Mouse (Mus musculus): ENCODE measurements around the gene Mrps11. TPM values are rescaled to one million over a fixed set of nuclear protein-coding genes. Genes with fewer than 3 reads are reported as not detected.

Gene Mrps11
- total and polyA plus RNA-seq, 3 experiments = 24.4 to 56.9 (median 50.4) TPM

- peaks cover 60% of the 10 kb centered on the region for H3K4me1 ChIP-seq (ENCODE audit: insufficient read depth, low read depth, low read length)
- peaks cover 82% of the 10 kb centered on the region for H3K36me3 ChIP-seq (replicated peaks)
- H3K9me3 ChIP-seq (replicated peaks) = no peaks in the 10 kb centered on the region
- TF ChIP-seq TAL1 (conservative IDR thresholded peaks at IDR 0.05; ENCODE audit: low read depth, low read length) (no peak), CTCF (IDR thresholded peaks at IDR 0.05; ENCODE audit: low read depth, low read length) (peak; percentile 93), POLR2AphosphoS5 (IDR thresholded peaks at IDR 0.05; ENCODE audit: insufficient replicate concordance, low read depth, low read length) (no peak), GATA2 (IDR thresholded peaks at IDR 0.05; ENCODE audit: borderline replicate concordance, low read depth, low read length) (no peak), GATA1 (IDR thresholded peaks at IDR 0.05; ENCODE audit: borderline replicate concordance, low read length) (no peak)
- no peak overlapping the region for H3K4me3 ChIP-seq (ENCODE audit: low read depth, low read length)
- ATAC-seq (ENCODE audit: extremely low read depth, insufficient number of reproducible peaks, low FRiP score, poor library complexity, severe bottlenecking) = peak; percentile 42
- H3K27me3 ChIP-seq (ENCODE audit: insufficient read depth, low read length) = no peaks in the 10 kb centered on the region
- peak; percentile 76 for DNase-seq (ENCODE audit: low spot score)
Measured at GRCm38 (mm10) chr7:78791359-78792222, 8.7 kb downstream of the Mrps11 start.

- no peak for TF ChIP-seq GATA2 (IDR thresholded peaks at IDR 0.05; ENCODE audit: borderline replicate concordance, low read depth, low read length)
- TF ChIP-seq GATA1 (IDR thresholded peaks at IDR 0.05; ENCODE audit: borderline replicate concordance, low read length) = no peak
- no peak for TF ChIP-seq POLR2AphosphoS5 (IDR thresholded peaks at IDR 0.05; ENCODE audit: insufficient replicate concordance, low read depth, low read length)
- no peak for TF ChIP-seq TAL1 (conservative IDR thresholded peaks at IDR 0.05; ENCODE audit: low read depth, low read length)
- no peak for TF ChIP-seq CTCF (IDR thresholded peaks at IDR 0.05; ENCODE audit: low read depth, low read length)
- peak; percentile 41; the same call in 1 of the 2 replicates for ATAC-seq (ENCODE audit: extremely low read depth, insufficient number of reproducible peaks, low FRiP score, poor library complexity, severe bottlenecking)
- DNase-seq (ENCODE audit: low spot score) = peak; percentile 74
Measured at GRCm38 (mm10) chr7:78793895-78794570, 11.1 kb downstream of the Mrps11 start.

GRCm38 (mm10) chr7:78794571-78795092 is 11.7 kb downstream of the Mrps11 start:
- Histone ChIP-seq H3K9me3 (replicated peaks) (no peaks in the 10 kb centered on the region), H3K4me3 (ENCODE audit: low read depth, low read length) (no peak overlapping the region), H3K27me3 (ENCODE audit: insufficient read depth, low read length) (no peaks in the 10 kb centered on the region), H3K36me3 (replicated peaks) (peaks cover 54% of the 10 kb centered on the region), H3K4me1 (ENCODE audit: insufficient read depth, low read depth, low read length) (peaks cover 75% of the 10 kb centered on the region)
- ATAC-seq (ENCODE audit: extremely low read depth, insufficient number of reproducible peaks, low FRiP score, poor library complexity, severe bottlenecking) = no peak
- no peak for DNase-seq (ENCODE audit: low spot score)
- TF ChIP-seq GATA1 (IDR thresholded peaks at IDR 0.05; ENCODE audit: borderline replicate concordance, low read length) (no peak), POLR2AphosphoS5 (IDR thresholded peaks at IDR 0.05; ENCODE audit: insufficient replicate concordance, low read depth, low read length) (no peak), CTCF (IDR thresholded peaks at IDR 0.05; ENCODE audit: low read depth, low read length) (no peak), TAL1 (conservative IDR thresholded peaks at IDR 0.05; ENCODE audit: low read depth, low read length) (no peak), GATA2 (IDR thresholded peaks at IDR 0.05; ENCODE audit: borderline replicate concordance, low read depth, low read length) (no peak)

More at GRCm38 (mm10) chr7:78793895-78794570, 11.1 kb downstream of the Mrps11 start:
- H3K4me1 ChIP-seq (ENCODE audit: insufficient read depth, low read depth, low read length) = peaks cover 73% of the 10 kb centered on the region
- no peaks in the 10 kb centered on the region for H3K9me3 ChIP-seq (replicated peaks)
- no peak overlapping the region; the same call in 1 of the 2 replicates for H3K4me3 ChIP-seq (ENCODE audit: low read depth, low read length)
- no peaks in the 10 kb centered on the region for H3K27me3 ChIP-seq (ENCODE audit: insufficient read depth, low read length)
- H3K36me3 ChIP-seq (replicated peaks) = peaks cover 60% of the 10 kb centered on the region

- peaks cover 90% of the 10 kb centered on the region for H3K4me1 ChIP-seq (ENCODE audit: insufficient read depth, low read depth, low read length)
- TF ChIP-seq GATA1 (IDR thresholded peaks at IDR 0.05; ENCODE audit: borderline replicate concordance, low read length) = no peak
- no peak for TF ChIP-seq CTCF (IDR thresholded peaks at IDR 0.05; ENCODE audit: low read depth, low read length)
- no peak for TF ChIP-seq POLR2AphosphoS5 (IDR thresholded peaks at IDR 0.05; ENCODE audit: insufficient replicate concordance, low read depth, low read length)
- TF ChIP-seq TAL1 (conservative IDR thresholded peaks at IDR 0.05; ENCODE audit: low read depth, low read length) = no peak
- TF ChIP-seq GATA2 (IDR thresholded peaks at IDR 0.05; ENCODE audit: borderline replicate concordance, low read depth, low read length) = no peak
- no peak for DNase-seq (ENCODE audit: low spot score)
Measured at GRCm38 (mm10) chr7:78796624-78797023, 13.7 kb downstream of the Mrps11 start.

DNA sequence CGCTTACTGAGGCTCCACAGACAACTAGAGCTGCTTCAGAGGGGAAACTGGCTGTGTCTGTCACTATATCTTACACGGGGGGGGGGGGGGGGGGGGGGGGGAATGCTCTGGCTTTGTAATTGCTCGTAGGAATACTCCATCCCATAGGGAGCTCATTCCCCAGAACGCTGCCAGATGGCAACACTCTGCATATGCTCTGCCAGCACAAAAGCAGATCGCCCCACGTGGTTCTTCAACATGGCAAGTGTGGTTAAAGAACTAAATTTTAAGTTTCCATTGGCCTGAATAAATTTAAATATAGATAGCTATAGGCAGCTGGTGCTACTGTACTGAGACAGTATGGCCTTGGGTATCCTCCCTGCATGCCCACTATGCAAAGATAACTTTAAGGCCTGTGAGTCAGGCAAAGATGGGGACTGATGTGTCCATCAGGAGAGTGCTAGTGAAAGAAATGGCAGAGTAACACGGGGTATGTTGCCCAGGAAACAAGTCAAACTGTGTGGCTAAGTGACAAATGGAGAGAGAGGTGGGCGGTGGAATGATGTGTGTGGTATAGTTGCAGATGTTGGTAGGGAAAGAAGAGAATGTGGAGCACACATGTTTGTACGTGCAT is 15.0 kb downstream of the Mrps11 start:
- Histone ChIP-seq H3K4me1 (ENCODE audit: insufficient read depth, low read depth, low read length) (peaks cover 92% of the 10 kb centered on the region), H3K9me3 (replicated peaks) (no peaks in the 10 kb centered on the region), H3K4me3 (ENCODE audit: low read depth, low read length) (no peak overlapping the region), H3K27me3 (ENCODE audit: insufficient read depth, low read length) (no peaks in the 10 kb centered on the region), H3K36me3 (replicated peaks) (peaks cover 22% of the 10 kb centered on the region)
- no peak for ATAC-seq (ENCODE audit: extremely low read depth, insufficient number of reproducible peaks, low FRiP score, poor library complexity, severe bottlenecking)
- no peak for DNase-seq (ENCODE audit: low spot score)
- TF ChIP-seq GATA1 (IDR thresholded peaks at IDR 0.05; ENCODE audit: borderline replicate concordance, low read length) (no peak), POLR2AphosphoS5 (IDR thresholded peaks at IDR 0.05; ENCODE audit: insufficient replicate concordance, low read depth, low read length) (no peak), CTCF (IDR thresholded peaks at IDR 0.05; ENCODE audit: low read depth, low read length) (no peak), TAL1 (conservative IDR thresholded peaks at IDR 0.05; ENCODE audit: low read depth, low read length) (no peak), GATA2 (IDR thresholded peaks at IDR 0.05; ENCODE audit: borderline replicate concordance, low read depth, low read length) (no peak)

More at GRCm38 (mm10) chr7:78796624-78797023, 13.7 kb downstream of the Mrps11 start:
- Histone ChIP-seq H3K4me3 (ENCODE audit: low read depth, low read length) (no peak overlapping the region), H3K9me3 (replicated peaks) (no peaks in the 10 kb centered on the region), H3K27me3 (ENCODE audit: insufficient read depth, low read length) (no peaks in the 10 kb centered on the region), H3K36me3 (replicated peaks) (peaks cover 35% of the 10 kb centered on the region)
- ATAC-seq (ENCODE audit: extremely low read depth, insufficient number of reproducible peaks, low FRiP score, poor library complexity, severe bottlenecking) = no peak

Data from G1E (cell line).